Mouse (Mus musculus) E14TG2a.4 (cell line): Measurements from ENCODE around the gene Tspear.

ENCODE experiments used
- CTCF ChIP-seq: conservative IDR thresholded peaks from 2 replicates; pipeline ENCODE4 v1.5.1; 2014; ENCODE audit warnings: low read length
- NANOG ChIP-seq: IDR thresholded peaks from 2 replicates; pipeline ENCODE4 v1.6.1; 2014; ENCODE audit warnings: borderline replicate concordance, low read length, mixed read lengths

GRCm38 (mm10) chr10:77753448-77753847 lies 67.1 kb downstream of the Tspear start:
- TF ChIP-seq NANOG (no peak), CTCF (peak; percentile 44)
